Mouse (Mus musculus) heart, postnatal 0 days (tissue): ENCODE measurements around the gene Gal3st4.

ENCODE experiments used
- CTCF ChIP-seq: IDR thresholded peaks from 2 replicates; pipeline ENCODE4 v1.5.1; 2016; ENCODE audit warnings: antibody characterized with exemption, control low read depth, low read depth
- EP300 ChIP-seq: IDR thresholded peaks from 2 replicates; pipeline ENCODE4 v1.6.1; 2016; ENCODE audit warnings: antibody characterized with exemption, low read depth

GRCm38 (mm10) chr5:138257585-138257978 is 15.1 kb downstream of the Gal3st4 start:
- TF ChIP-seq CTCF, result no peak
- no peak for TF ChIP-seq EP300
